Mouse (Mus musculus) liver, adult 2 months (tissue): ENCODE data around the gene Zfp462. TPM values are rescaled to one million over a fixed set of nuclear protein-coding genes. Genes with fewer than 3 reads are reported as not detected.

Experiments used
- DNase-seq: peaks from one replicate; pipeline ENCODE4 v3.0.0-alpha.2; 2011; ENCODE audit warnings: low read depth, low spot score; ENCODE audit errors: extremely low read depth
- H3K27ac ChIP-seq: fragments of 200-500 bp; replicated peaks from 2 replicates; pipeline ENCODE4 v1.5.1; 2012; ENCODE audit warnings: low read depth, mild to moderate bottlenecking, control low read depth, inconsistent platforms, low read length; ENCODE audit not compliant: insufficient read depth
- H3K27me3 ChIP-seq: fragments of 200-500 bp; 2 replicates; pipeline ENCODE4 v1.6.1; 2012; ENCODE audit warnings: mild to moderate bottlenecking, moderate library complexity, low read length, inconsistent platforms; ENCODE audit not compliant: control insufficient read depth, insufficient read depth
- H3K36me3 ChIP-seq: fragments of 200-500 bp; 2 replicates; pipeline ENCODE4 v1.6.1; 2012; ENCODE audit warnings: low read length, inconsistent platforms; ENCODE audit not compliant: control insufficient read depth, insufficient read depth
- H3K4me1 ChIP-seq: fragments of 200-500 bp; 2 replicates; pipeline ENCODE4 v1.6.1; 2011; ENCODE audit warnings: low read length; ENCODE audit not compliant: control insufficient read depth, insufficient read depth
- H3K4me3 ChIP-seq: fragments of 200-500 bp; 2 replicates; pipeline ENCODE4 v1.5.1; 2011; ENCODE audit warnings: low read depth, mild to moderate bottlenecking, control low read depth, low read length, moderate library complexity; ENCODE audit not compliant: insufficient read depth
- H3K79me2 ChIP-seq: fragments of 200-500 bp; 2 replicates; pipeline ENCODE4 v1.6.1; 2012; ENCODE audit warnings: inconsistent platforms, mild to moderate bottlenecking, low read length, moderate library complexity; ENCODE audit not compliant: control insufficient read depth, insufficient read depth
- H3K9ac ChIP-seq: fragments of 200-500 bp; 2 replicates; pipeline ENCODE4 v1.6.1; 2012; ENCODE audit warnings: low read depth, mild to moderate bottlenecking, control low read depth, inconsistent platforms, low read length
- CTCF ChIP-seq: fragments of 200-500 bp; IDR thresholded peaks from 2 replicates; pipeline ENCODE4 v1.5.1; 2011; ENCODE audit warnings: low read depth, low read length, control low read depth
- POLR2A ChIP-seq: fragments of 200-500 bp; IDR thresholded peaks from 2 replicates; pipeline ENCODE4 v1.6.1; 2011; ENCODE audit warnings: low read length, control low read depth; ENCODE audit not compliant: insufficient read depth; ENCODE audit errors: extremely low read depth
- WGBS: fragments of 180-500 bp; shearing (Covaris S2); methylation state at CpG from one replicate; pipeline ENCODE4 v1.1.7; 2018; 5-methylcytosine and 5-hydroxymethylcytosine counted together
- polyA plus RNA-seq: library from polyadenylated mRNA; depleted of rRNA; stranded (reverse); fragments of >200 nt; gene quantifications from 2 replicates; pipeline ENCODE4 v1.2.3, GENCODE M21; 2012
- total RNA-seq: library from RNA; depleted of rRNA; stranded (reverse); fragments of >200 nt; gene quantifications from 2 replicates; pipeline ENCODE4 v1.2.3, GENCODE M21; 2014

The Zfp462 gene
- total and polyA plus RNA-seq, 2 experiments, result 0.18 to 0.22 TPM

DNA sequence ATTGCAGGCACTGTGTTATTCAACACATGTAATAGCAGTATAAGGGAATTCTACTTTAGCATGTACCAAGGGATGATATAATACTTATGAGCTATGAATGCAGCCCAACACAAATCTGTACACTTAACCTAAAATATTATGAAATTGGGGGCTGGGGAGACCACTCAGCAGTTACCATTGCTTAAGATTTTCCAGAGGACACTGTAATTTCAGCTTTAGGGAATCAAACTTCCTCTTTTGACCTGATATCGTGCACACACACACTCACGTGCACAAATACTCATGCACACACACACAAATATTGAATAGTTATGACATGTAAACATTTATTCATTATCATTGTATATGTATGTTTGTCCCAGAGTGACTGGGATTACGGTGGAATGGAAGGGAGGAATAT is 179.3 kb downstream of the Zfp462 start:
- Histone ChIP-seq H3K4me1 (0 out of 2 replicates have a peak, but pooled peaks cover 2% of the 10 kb centered on the region), H3K27ac (no peak overlapping the region), H3K4me3 (no peak overlapping the region), H3K36me3 (no peaks in the 10 kb centered on the region), H3K9ac (no peak overlapping the region), H3K27me3 (no peaks in the 10 kb centered on the region), H3K79me2 (no peaks in the 10 kb centered on the region)
- 92% methylated on average over 3 of the region's 3 CpGs for WGBS
- no peak for DNase-seq
- TF ChIP-seq POLR2A (no peak), CTCF (no peak)

- no peak for DNase-seq
Measured at GRCm38 (mm10) chr4:55125048-55125737, 180.3 kb downstream of the Zfp462 start.

GRCm38 (mm10) chr4:55125738-55126054 is 180.8 kb downstream of the Zfp462 start:
- Histone ChIP-seq H3K27me3 (no peaks in the 10 kb centered on the region), H3K4me1 (0 out of 2 replicates have a peak, but pooled peaks cover 2% of the 10 kb centered on the region), H3K9ac (no peak overlapping the region), H3K79me2 (no peaks in the 10 kb centered on the region), H3K27ac (no peak overlapping the region), H3K36me3 (no peaks in the 10 kb centered on the region), H3K4me3 (no peak overlapping the region)
- TF ChIP-seq POLR2A, result no peak
- TF ChIP-seq CTCF, result no peak
- DNase-seq, result no peak
- WGBS, result 66% methylated on average over 4 of the region's 4 CpGs

More at GRCm38 (mm10) chr4:55125048-55125737, 180.3 kb downstream of the Zfp462 start:
- no peak for TF ChIP-seq CTCF
- no peak for TF ChIP-seq POLR2A
- Histone ChIP-seq H3K4me1 (0 out of 2 replicates have a peak, but pooled peaks cover 2% of the 10 kb centered on the region), H3K9ac (no peak overlapping the region), H3K27ac (no peak overlapping the region), H3K79me2 (no peaks in the 10 kb centered on the region), H3K4me3 (no peak overlapping the region), H3K27me3 (no peaks in the 10 kb centered on the region), H3K36me3 (no peaks in the 10 kb centered on the region)
- WGBS, result 70% methylated on average over 11 of the region's 11 CpGs

- no peaks in the 10 kb centered on the region for H3K79me2 ChIP-seq
- 69% methylated on average over 9 of the region's 9 CpGs for WGBS
- TF ChIP-seq CTCF (no peak), POLR2A (no peak)
- no peaks in the 10 kb centered on the region for H3K36me3 ChIP-seq
- no peaks in the 10 kb centered on the region for H3K4me1 ChIP-seq
- H3K27me3 ChIP-seq, result no peaks in the 10 kb centered on the region
- H3K9ac ChIP-seq, result no peak overlapping the region
- H3K4me3 ChIP-seq, result no peak overlapping the region
- no peak for DNase-seq
- no peak overlapping the region for H3K27ac ChIP-seq
Measured at GRCm38 (mm10) chr4:55127228-55127901, 182.5 kb downstream of the Zfp462 start.

DNA sequence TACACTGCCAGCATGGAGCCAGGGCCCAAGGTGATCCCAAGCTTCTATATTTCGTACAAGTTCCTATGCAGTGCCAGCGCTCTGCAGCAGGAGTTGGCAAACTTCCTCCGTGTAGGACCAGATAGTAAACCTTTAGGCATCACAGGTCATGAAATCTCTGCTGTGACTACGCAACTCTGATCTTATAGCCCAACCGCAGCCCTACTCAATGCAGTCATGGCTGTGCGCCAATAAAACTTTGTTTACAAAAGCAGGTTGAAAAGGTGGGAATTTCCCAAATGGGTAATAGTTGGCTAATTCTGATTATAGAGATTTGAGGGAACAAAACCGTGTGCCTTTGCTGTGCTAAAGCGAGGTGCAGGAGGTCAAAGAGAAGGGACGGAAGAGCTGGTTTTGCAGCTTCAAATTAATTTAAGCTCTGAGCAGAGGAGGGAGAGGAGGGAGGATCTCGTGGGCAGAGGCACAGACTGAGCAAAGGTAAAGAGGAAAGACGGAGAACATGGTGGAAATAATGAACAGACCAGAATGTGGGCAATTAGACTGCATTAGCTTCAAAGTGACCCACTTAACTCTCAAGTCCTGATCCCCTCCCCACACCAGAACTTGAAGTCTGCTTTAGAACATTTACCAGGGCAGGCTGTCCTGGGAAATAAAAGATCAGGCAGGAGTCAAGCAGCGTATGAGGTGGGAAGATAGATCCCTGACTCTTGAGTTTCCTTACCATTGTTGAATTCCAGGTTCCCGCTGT is 183.4 kb downstream of the Zfp462 start:
- Histone ChIP-seq H3K4me1 (no peaks in the 10 kb centered on the region), H3K4me3 (no peak overlapping the region), H3K36me3 (no peaks in the 10 kb centered on the region), H3K27ac (no peak overlapping the region), H3K9ac (no peak overlapping the region), H3K79me2 (no peaks in the 10 kb centered on the region), H3K27me3 (no peaks in the 10 kb centered on the region)
- WGBS, result 62% methylated on average over 13 of the region's 13 CpGs
- no peak for DNase-seq
- TF ChIP-seq POLR2A (no peak), CTCF (no peak)
